Mouse (Mus musculus) myocyte (in vitro differentiated cells): Measurements from ENCODE around the gene Nfam1. TPM values are rescaled to one million over a fixed set of nuclear protein-coding genes. Genes with fewer than 3 reads are reported as not detected.
"Not testable (repeated sequence)": the region's sequence is repeated elsewhere in the genome, so short reads cannot be mapped to it uniquely, and the experiment has no call there.

Experiments
- H3K27me3 ChIP-seq: one replicate; pipeline ENCODE4 v1.6.1; 2011; ENCODE audit not compliant: control insufficient read depth, insufficient read depth, insufficient read length
- H3K36me3 ChIP-seq: one replicate; pipeline ENCODE4 v1.6.1; 2011; ENCODE audit not compliant: control insufficient read depth, insufficient read depth
- H3K4me2 ChIP-seq: one replicate; pipeline ENCODE4 v1.6.1; 2011; ENCODE audit warnings: low read depth, control low read depth
- H3K4me3 ChIP-seq: one replicate; pipeline ENCODE4 v1.5.1; 2011; ENCODE audit warnings: mild to moderate bottlenecking, control low read depth, moderate library complexity
- H3K79me2 ChIP-seq: one replicate; pipeline ENCODE4 v1.6.1; 2011; ENCODE audit not compliant: control insufficient read depth, insufficient read depth
- H3ac ChIP-seq: one replicate; pipeline ENCODE4 v1.6.1; 2011; ENCODE audit not compliant: control insufficient read depth, insufficient read length
- CEBPB ChIP-seq: IDR thresholded peaks from 2 replicates; pipeline ENCODE4 v1.6.1; 2011; ENCODE audit warnings: mild to moderate bottlenecking, moderate library complexity; ENCODE audit not compliant: poor library complexity, insufficient read depth, severe bottlenecking
- E2F4 ChIP-seq: IDR thresholded peaks from one replicate; pipeline ENCODE4 v1.6.1; 2011; ENCODE audit warnings: mild to moderate bottlenecking, control low read depth, moderate library complexity; ENCODE audit not compliant: insufficient read depth
- MAX ChIP-seq: IDR thresholded peaks from one replicate; pipeline ENCODE4 v1.6.1; 2011; ENCODE audit warnings: low read depth, mild to moderate bottlenecking, control low read depth
- MYOD1 ChIP-seq, 3 experiments: IDR thresholded peaks; one replicate each; pipeline ENCODE4 v1.6.1; 2011; ENCODE audit warnings: control low read depth in 2 of 3, low read depth in 2 of 3, mild to moderate bottlenecking in 2 of 3, moderate library complexity in 1 of 3; ENCODE audit not compliant: insufficient read length in 2 of 3, control insufficient read depth in 1 of 3
- MYOG ChIP-seq, 3 experiments: IDR thresholded peaks; one replicate each; pipeline ENCODE4 v1.6.1; 2011; ENCODE audit warnings: control low read depth in 2 of 3, low read depth in 2 of 3, mild to moderate bottlenecking in 2 of 3; ENCODE audit not compliant: insufficient read length in 2 of 3, control insufficient read depth in 1 of 3, insufficient read depth in 1 of 3
- POLR2A ChIP-seq: IDR thresholded peaks from one replicate; pipeline ENCODE4 v1.6.1; 2011; ENCODE audit warnings: low read depth, mild to moderate bottlenecking, control low read depth, moderate library complexity; ENCODE audit not compliant: insufficient read length
- POLR2AphosphoS2 ChIP-seq: IDR thresholded peaks from one replicate; pipeline ENCODE4 v1.6.1; 2011; ENCODE audit warnings: low read depth, control low read depth; ENCODE audit not compliant: insufficient read length
- REST ChIP-seq: IDR thresholded peaks from one replicate; pipeline ENCODE4 v1.6.1; 2011; ENCODE audit warnings: mild to moderate bottlenecking, control low read depth, moderate library complexity; ENCODE audit not compliant: insufficient read depth, insufficient read length
- SRF ChIP-seq: IDR thresholded peaks from one replicate; pipeline ENCODE4 v1.6.1; 2011; ENCODE audit warnings: low read depth; ENCODE audit not compliant: control insufficient read depth, insufficient read length
- TCF12 ChIP-seq: IDR thresholded peaks from one replicate; pipeline ENCODE4 v1.6.1; 2011; ENCODE audit warnings: mild to moderate bottlenecking, control low read depth; ENCODE audit not compliant: poor library complexity, insufficient read depth, severe bottlenecking
- TCF3 ChIP-seq: IDR thresholded peaks from one replicate; pipeline ENCODE4 v1.6.1; 2011; ENCODE audit warnings: low read depth, control low read depth; ENCODE audit not compliant: insufficient read length
- USF1 ChIP-seq: IDR thresholded peaks from one replicate; pipeline ENCODE4 v1.6.1; 2011; ENCODE audit warnings: low read depth, mild to moderate bottlenecking, control low read depth, moderate library complexity
- polyA plus RNA-seq: library from polyadenylated mRNA; unstranded; fragments of >200 nt; fragmentation: generic; extraction: Trizol; gene quantifications from one replicate; pipeline ENCODE4 v1.2.1, GENCODE M21; 2012; ENCODE audit warnings: missing spikeins

The Nfam1 gene
- polyA plus RNA-seq, 1 experiment: not detected

DNA sequence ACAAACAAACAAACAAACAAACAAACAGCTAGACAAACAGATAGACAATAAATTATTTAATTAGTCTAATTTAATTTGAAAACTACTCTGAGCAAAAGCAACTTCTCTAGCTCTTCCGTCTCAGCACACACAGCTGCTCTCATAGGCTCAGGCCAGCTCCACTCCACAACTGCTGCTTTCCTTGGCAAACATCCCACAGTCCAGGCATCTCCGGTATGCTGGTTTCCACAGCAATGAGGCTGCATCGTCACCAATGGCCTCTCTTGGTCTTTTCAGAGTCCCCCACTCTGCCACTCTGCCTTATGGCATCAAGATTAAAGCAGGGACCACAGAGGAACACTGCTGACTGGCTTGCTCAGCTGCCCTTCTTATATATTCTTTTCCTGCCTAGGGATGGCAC lies 37.8 kb upstream of the Nfam1 start:
- TF ChIP-seq USF1 (no peak), TCF3 (no peak), REST (no peak), POLR2AphosphoS2 (no peak), CEBPB (no peak), MYOG (IDR thresholded peaks at IDR 0.05; ENCODE audit: control insufficient read depth in 1 of 3, insufficient read depth in 1 of 3, insufficient read length in 2 of 3, low read depth in 2 of 3) (peak in 2 of 3 experiments; percentile 27 to 73), SRF (peak; percentile 36), MYOD1 (IDR thresholded peaks at IDR 0.05; ENCODE audit: control insufficient read depth in 1 of 3, insufficient read length in 2 of 3, low read depth in 2 of 3) (peak in 2 of 3 experiments; percentile 23 to 29), E2F4 (no peak), MAX (no peak), TCF12 (no peak), POLR2A (no peak)
- Histone ChIP-seq H3K79me2 (no peaks in the 10 kb centered on the region), H3K4me2 (no peak overlapping the region), H3ac (no peak overlapping the region), H3K36me3 (no peaks in the 10 kb centered on the region), H3K4me3 (no peak overlapping the region), H3K27me3 (peaks cover 13% of the 10 kb centered on the region)

DNA sequence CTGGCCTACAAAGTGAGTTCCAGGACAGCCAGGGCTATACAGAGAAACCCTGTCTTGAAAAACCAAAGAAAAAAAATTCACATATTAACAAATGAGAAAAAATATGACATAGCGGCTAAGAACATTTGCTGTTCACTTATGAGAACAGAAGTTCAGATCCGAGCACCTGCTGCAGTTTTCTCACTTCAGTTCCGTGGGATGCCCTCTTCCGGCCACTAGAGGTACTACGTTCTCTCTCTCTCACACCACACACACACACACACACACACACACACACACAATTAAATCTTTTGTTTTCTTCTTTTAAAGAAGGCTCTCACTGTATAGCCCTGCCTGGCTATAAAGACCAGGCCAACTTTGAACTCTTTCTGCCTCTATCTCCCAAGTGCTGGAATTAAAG lies 35.2 kb upstream of the Nfam1 start:
- Histone ChIP-seq H3K27me3 (no peaks in the 10 kb centered on the region), H3K36me3 (no peaks in the 10 kb centered on the region), H3ac (no peak overlapping the region), H3K79me2 (no peaks in the 10 kb centered on the region), H3K4me3 (no peak overlapping the region), H3K4me2 (no peak overlapping the region)
- TF ChIP-seq MAX (no peak), CEBPB (no peak), USF1 (no peak), MYOD1 (IDR thresholded peaks at IDR 0.05; ENCODE audit: control insufficient read depth in 1 of 3, insufficient read length in 2 of 3, low read depth in 2 of 3) (no peak), REST (no peak), POLR2A (no peak), E2F4 (no peak), POLR2AphosphoS2 (no peak), TCF12 (no peak), MYOG (IDR thresholded peaks at IDR 0.05; ENCODE audit: control insufficient read depth in 1 of 3, insufficient read depth in 1 of 3, insufficient read length in 2 of 3, low read depth in 2 of 3) (no peak), TCF3 (no peak), SRF (no peak)

DNA sequence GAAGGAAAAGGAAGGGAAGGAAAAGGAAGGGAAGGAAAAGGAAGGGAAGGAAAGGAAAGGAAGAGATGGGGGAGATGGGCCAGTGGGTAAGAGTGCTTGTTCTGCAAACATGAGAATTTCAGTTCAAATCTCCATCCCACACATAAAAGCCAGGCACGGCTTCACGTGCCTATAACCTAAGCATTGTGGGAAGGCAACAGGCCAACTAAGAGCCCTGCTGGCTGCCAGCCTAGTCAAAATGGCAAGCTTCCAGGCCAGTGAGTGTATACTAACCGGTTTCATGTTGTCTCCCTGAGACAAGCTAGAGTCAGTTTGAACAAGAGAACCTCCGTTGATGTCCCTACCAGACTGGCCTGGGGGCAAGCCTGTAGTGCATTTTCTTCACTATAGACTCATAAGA lies 32.4 kb upstream of the Nfam1 start:
- Histone ChIP-seq H3K27me3 (peaks cover 11% of the 10 kb centered on the region), H3ac (no peak overlapping the region)

DNA sequence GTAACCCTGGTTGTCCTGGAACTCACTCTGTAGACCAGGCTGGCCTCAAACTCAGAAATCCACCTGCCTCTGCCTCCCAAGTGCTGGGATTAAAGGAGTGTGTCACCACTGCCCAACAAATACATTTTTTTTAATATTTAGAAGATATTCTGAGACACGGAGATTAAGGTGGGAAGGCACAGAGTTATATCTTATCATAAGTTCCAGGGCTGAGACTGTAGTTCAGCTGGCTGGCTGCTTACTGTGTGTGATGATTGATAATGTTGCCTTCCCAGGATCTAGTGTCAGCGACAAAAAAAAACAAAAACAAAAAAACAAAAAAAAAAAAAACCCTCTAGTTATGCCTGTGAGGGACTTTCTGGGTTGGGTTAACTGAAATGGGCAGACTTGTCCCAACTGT lies 29.5 kb upstream of the Nfam1 start:
- H3K36me3 ChIP-seq, H3K79me2 ChIP-seq, H3ac ChIP-seq, H3K4me2 ChIP-seq, H3K4me3 ChIP-seq: not testable (repeated sequence)
- H3K27me3 ChIP-seq: peaks cover 19% of the 10 kb centered on the region

More for the DNA sequence above, 32.4 kb upstream of the Nfam1 start:
- no peaks in the 10 kb centered on the region for H3K79me2 ChIP-seq
- TF ChIP-seq SRF (no peak), USF1 (peak; percentile 66)
- H3K4me2 ChIP-seq: no peak overlapping the region
- no peak overlapping the region for H3K4me3 ChIP-seq
- H3K36me3 ChIP-seq: no peaks in the 10 kb centered on the region

DNA sequence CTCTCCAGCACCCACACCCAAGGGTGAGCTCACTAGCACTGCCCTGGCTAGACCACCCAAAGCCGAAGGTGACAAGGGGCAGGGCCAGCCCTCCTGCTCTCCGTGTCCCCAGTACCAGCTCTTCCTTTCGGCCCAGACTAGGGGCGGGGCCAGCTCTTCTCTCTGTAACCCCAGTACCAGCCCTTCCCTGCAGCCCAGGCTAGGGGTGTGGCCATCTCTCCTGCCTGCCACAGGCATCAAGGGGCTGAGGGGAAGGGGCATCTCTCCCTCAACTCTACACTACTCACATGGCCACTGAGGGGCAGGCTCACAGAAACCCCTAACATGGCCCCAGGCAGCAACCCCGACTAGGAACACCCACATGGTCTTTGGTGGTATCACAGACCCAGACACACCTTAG lies 28.6 kb upstream of the Nfam1 start:
- no peak for TF ChIP-seq REST
- no peak for TF ChIP-seq POLR2A
- no peak for TF ChIP-seq POLR2AphosphoS2
- TF ChIP-seq MYOD1 (IDR thresholded peaks at IDR 0.05; ENCODE audit: control insufficient read depth in 1 of 3, insufficient read length in 2 of 3, low read depth in 2 of 3): no peak
- TF ChIP-seq CEBPB: no peak
- TF ChIP-seq TCF3: no peak
- TF ChIP-seq TCF12: no peak
- TF ChIP-seq SRF: no peak
- no peak for TF ChIP-seq E2F4
- Histone ChIP-seq H3K36me3 (no peaks in the 10 kb centered on the region), H3K4me2 (no peak overlapping the region), H3K4me3 (no peak overlapping the region), H3ac (no peak overlapping the region), H3K79me2 (no peaks in the 10 kb centered on the region), H3K27me3 (peaks cover 28% of the 10 kb centered on the region)

DNA sequence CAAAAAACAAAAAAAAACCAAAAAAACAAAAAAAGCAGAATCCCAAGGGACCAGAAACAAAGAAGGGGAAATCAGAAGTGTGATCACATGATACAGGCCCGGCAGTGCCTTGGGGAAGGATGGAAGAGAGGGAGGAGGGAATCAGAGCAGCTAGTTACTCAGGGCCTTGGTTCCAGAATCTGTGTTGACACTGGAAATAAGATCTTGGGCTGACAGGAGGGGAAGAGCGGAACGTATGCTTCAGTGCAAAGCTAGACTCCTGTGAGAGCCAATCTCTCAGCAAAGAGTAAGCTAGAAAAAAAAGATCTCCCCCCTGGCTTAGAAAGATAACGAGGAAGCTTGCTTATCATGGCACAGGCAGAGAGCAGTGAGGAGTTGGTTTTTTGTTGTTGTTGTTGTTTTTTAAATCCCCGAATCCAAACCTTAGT lies 26.1 kb upstream of the Nfam1 start:
- no peaks in the 10 kb centered on the region for H3K79me2 ChIP-seq
- TF ChIP-seq TCF12 (no peak), TCF3 (no peak), POLR2A (no peak), POLR2AphosphoS2 (no peak), USF1 (no peak), E2F4 (no peak), SRF (no peak), MYOD1 (IDR thresholded peaks at IDR 0.05; ENCODE audit: control insufficient read depth in 1 of 3, insufficient read length in 2 of 3, low read depth in 2 of 3) (no peak), MAX (no peak), REST (no peak), MYOG (IDR thresholded peaks at IDR 0.05; ENCODE audit: control insufficient read depth in 1 of 3, insufficient read depth in 1 of 3, insufficient read length in 2 of 3, low read depth in 2 of 3) (no peak), CEBPB (no peak)
- H3K4me3 ChIP-seq: no peak overlapping the region
- H3K27me3 ChIP-seq: peaks cover 49% of the 10 kb centered on the region
- H3ac ChIP-seq: no peak overlapping the region
- H3K4me2 ChIP-seq: no peak overlapping the region
- no peaks in the 10 kb centered on the region for H3K36me3 ChIP-seq
